Mouse (Mus musculus): ENCODE measurements around the gene Ulk4. TPM values are rescaled to one million over a fixed set of nuclear protein-coding genes. Genes with fewer than 3 reads are reported as not detected.

The Ulk4 gene
- polyA plus RNA-seq, 1 experiment from 2014 or later = 122 TPM

GRCm38 (mm10) chr9:121087661-121088060 lies 189.3 kb downstream of the Ulk4 start:
- no peaks in the 10 kb centered on the region for H3K36me3 ChIP-seq (ENCODE audit: insufficient read depth, low read length)
- H3K9me3 ChIP-seq (ENCODE audit: low read length) = no peaks in the 10 kb centered on the region
- no peaks in the 10 kb centered on the region for H3K4me1 ChIP-seq (ENCODE audit: insufficient read depth, low read depth, low read length)
- DNase-seq (ENCODE audit: low spot score) (peak; percentile 8), ATAC-seq (0 out of 2 replicates have a peak, but pooled peaks have one; percentile 12)
- H3K27me3 ChIP-seq (replicated peaks; ENCODE audit: insufficient read depth, low read length) = no peaks in the 10 kb centered on the region
- H3K27ac ChIP-seq (ENCODE audit: low read length) = no peak overlapping the region
- WGBS = 33% methylated on average over 8 of the region's 8 CpGs
- TF ChIP-seq EP300 (IDR thresholded peaks at IDR 0.05) (no peak), CTCF (IDR thresholded peaks at IDR 0.05) (no peak)
- no peak overlapping the region for H3K4me3 ChIP-seq (ENCODE audit: low read depth, low read length)
- H3K9ac ChIP-seq (replicated peaks; ENCODE audit: low read depth) = no peak overlapping the region
- no peak overlapping the region for H3K4me2 ChIP-seq (replicated peaks; ENCODE audit: low read depth, low read length)

- WGBS = 75% methylated on average over 4 of the region's 4 CpGs
These were observed 192.8 kb downstream of the Ulk4 start for GRCm38 (mm10) chr9:121084191-121084590.

GRCm38 (mm10) chr9:121080834-121081233 lies 196.2 kb downstream of the Ulk4 start:
- no peak for ATAC-seq

More at GRCm38 (mm10) chr9:121084191-121084590, 192.8 kb downstream of the Ulk4 start:
- peak; percentile 8 for DNase-seq (ENCODE audit: low spot score)
- Histone ChIP-seq H3K9ac (replicated peaks; ENCODE audit: low read depth) (no peak overlapping the region), H3K27ac (ENCODE audit: low read length) (no peak overlapping the region), H3K4me3 (ENCODE audit: low read depth, low read length) (no peak overlapping the region), H3K36me3 (ENCODE audit: insufficient read depth, low read length) (no peaks in the 10 kb centered on the region), H3K4me2 (replicated peaks; ENCODE audit: low read depth, low read length) (no peak overlapping the region), H3K27me3 (replicated peaks; ENCODE audit: insufficient read depth, low read length) (no peaks in the 10 kb centered on the region), H3K9me3 (ENCODE audit: low read length) (no peaks in the 10 kb centered on the region), H3K4me1 (ENCODE audit: insufficient read depth, low read depth, low read length) (peaks cover 5% of the 10 kb centered on the region; the same call in 1 of the 2 replicates)
- 0 out of 2 replicates have a peak, but pooled peaks have one; percentile 11 for ATAC-seq
- TF ChIP-seq EP300 (IDR thresholded peaks at IDR 0.05) = no peak
- no peak for TF ChIP-seq CTCF (IDR thresholded peaks at IDR 0.05)

GRCm38 (mm10) chr9:121080413-121080812 lies 196.6 kb downstream of the Ulk4 start:
- Histone ChIP-seq H3K4me2 (replicated peaks; ENCODE audit: low read depth, low read length) (no peak overlapping the region), H3K27ac (ENCODE audit: low read length) (no peak overlapping the region), H3K27me3 (replicated peaks; ENCODE audit: insufficient read depth, low read length) (no peaks in the 10 kb centered on the region), H3K9me3 (ENCODE audit: low read length) (no peaks in the 10 kb centered on the region), H3K36me3 (ENCODE audit: insufficient read depth, low read length) (no peaks in the 10 kb centered on the region), H3K9ac (replicated peaks; ENCODE audit: low read depth) (no peak overlapping the region), H3K4me3 (ENCODE audit: low read depth, low read length) (no peak overlapping the region), H3K4me1 (ENCODE audit: insufficient read depth, low read depth, low read length) (peaks cover 5% of the 10 kb centered on the region; the same call in 1 of the 2 replicates)
- DNase-seq (ENCODE audit: low spot score) (no peak), ATAC-seq (no peak)
- no peak for TF ChIP-seq CTCF (IDR thresholded peaks at IDR 0.05)
- TF ChIP-seq EP300 (IDR thresholded peaks at IDR 0.05) = no peak
- 40% methylated on average over 10 of the region's 10 CpGs for WGBS

More at GRCm38 (mm10) chr9:121080834-121081233, 196.2 kb downstream of the Ulk4 start:
- TF ChIP-seq EP300 (IDR thresholded peaks at IDR 0.05) (no peak), CTCF (IDR thresholded peaks at IDR 0.05) (no peak)
- Histone ChIP-seq H3K9me3 (ENCODE audit: low read length) (no peaks in the 10 kb centered on the region), H3K27ac (ENCODE audit: low read length) (no peak overlapping the region), H3K4me2 (replicated peaks; ENCODE audit: low read depth, low read length) (no peak overlapping the region), H3K9ac (replicated peaks; ENCODE audit: low read depth) (no peak overlapping the region), H3K36me3 (ENCODE audit: insufficient read depth, low read length) (no peaks in the 10 kb centered on the region), H3K27me3 (replicated peaks; ENCODE audit: insufficient read depth, low read length) (no peaks in the 10 kb centered on the region), H3K4me3 (ENCODE audit: low read depth, low read length) (no peak overlapping the region), H3K4me1 (ENCODE audit: insufficient read depth, low read depth, low read length) (peaks cover 5% of the 10 kb centered on the region; the same call in 1 of the 2 replicates)
- DNase-seq (ENCODE audit: low spot score) = no peak
- WGBS = 78% methylated on average over 3 of the region's 3 CpGs

GRCm38 (mm10) chr9:121079388-121080088 lies 197.5 kb downstream of the Ulk4 start:
- no peaks in the 10 kb centered on the region for H3K36me3 ChIP-seq (ENCODE audit: insufficient read depth, low read length)
- H3K27ac ChIP-seq (ENCODE audit: low read length) = no peak overlapping the region
- TF ChIP-seq CTCF (IDR thresholded peaks at IDR 0.05) (peak; percentile 67), EP300 (IDR thresholded peaks at IDR 0.05) (no peak)
- H3K4me3 ChIP-seq (ENCODE audit: low read depth, low read length) = no peak overlapping the region
- WGBS = 21% methylated on average over 9 of the region's 9 CpGs
- peak; percentile 79 for DNase-seq (ENCODE audit: low spot score)
- peak overlapping the region; percentile 17; the same call in 1 of the 2 replicates for H3K4me2 ChIP-seq (replicated peaks; ENCODE audit: low read depth, low read length)
- H3K4me1 ChIP-seq (ENCODE audit: insufficient read depth, low read depth, low read length) = peaks cover 5% of the 10 kb centered on the region; the same call in 1 of the 2 replicates
- H3K27me3 ChIP-seq (replicated peaks; ENCODE audit: insufficient read depth, low read length) = no peaks in the 10 kb centered on the region
- peak; percentile 87 for ATAC-seq
- H3K9ac ChIP-seq (replicated peaks; ENCODE audit: low read depth) = no peak overlapping the region
- no peaks in the 10 kb centered on the region for H3K9me3 ChIP-seq (ENCODE audit: low read length)

GRCm38 (mm10) chr9:121076291-121076690 lies 200.7 kb downstream of the Ulk4 start:
- ATAC-seq (no peak), DNase-seq (ENCODE audit: low spot score) (no peak)
- 33% methylated on average over 12 of the region's 12 CpGs for WGBS
- no peak overlapping the region for H3K9ac ChIP-seq (replicated peaks; ENCODE audit: low read depth)
- H3K27me3 ChIP-seq (replicated peaks; ENCODE audit: insufficient read depth, low read length) = no peaks in the 10 kb centered on the region
- no peaks in the 10 kb centered on the region for H3K9me3 ChIP-seq (ENCODE audit: low read length)
- H3K4me3 ChIP-seq (ENCODE audit: low read depth, low read length) = no peak overlapping the region
- TF ChIP-seq CTCF (IDR thresholded peaks at IDR 0.05) (no peak), EP300 (IDR thresholded peaks at IDR 0.05) (no peak)
- peaks cover 5% of the 10 kb centered on the region; the same call in 1 of the 2 replicates for H3K4me1 ChIP-seq (ENCODE audit: insufficient read depth, low read depth, low read length)
- no peak overlapping the region for H3K4me2 ChIP-seq (replicated peaks; ENCODE audit: low read depth, low read length)
- H3K36me3 ChIP-seq (ENCODE audit: insufficient read depth, low read length) = no peaks in the 10 kb centered on the region
- H3K27ac ChIP-seq (ENCODE audit: low read length) = no peak overlapping the region

Measured in lung, postnatal 0 days (tissue).